Mouse (Mus musculus): ENCODE data around the gene Foxk1.

Foxk1 gene

GRCm38 (mm10) chr5:142445709-142446108, 44.4 kb downstream of the Foxk1 start:
- DNase-seq (ENCODE audit: low spot score) = no peak

- peak; percentile 95 for DNase-seq (ENCODE audit: low spot score)
Measured at GRCm38 (mm10) chr5:142448076-142448475, 46.8 kb downstream of the Foxk1 start.

- DNase-seq (ENCODE audit: low spot score) = no peak
Measured at GRCm38 (mm10) chr5:142448623-142449022, 47.3 kb downstream of the Foxk1 start.

GRCm38 (mm10) chr5:142450846-142451245, 49.5 kb downstream of the Foxk1 start:
- DNase-seq (ENCODE audit: low spot score) = no peak

- DNase-seq (ENCODE audit: low spot score) = no peak
Measured at GRCm38 (mm10) chr5:142451759-142452158, 50.5 kb downstream of the Foxk1 start.

GRCm38 (mm10) chr5:142453742-142454141, 52.4 kb downstream of the Foxk1 start:
- no peak for DNase-seq (ENCODE audit: low spot score)

GRCm38 (mm10) chr5:142456318-142456717, 55.0 kb downstream of the Foxk1 start:
- DNase-seq (ENCODE audit: low spot score) = no peak

- DNase-seq (ENCODE audit: low spot score) = no peak
Measured at GRCm38 (mm10) chr5:142457345-142457744, 56.0 kb downstream of the Foxk1 start.

GRCm38 (mm10) chr5:142458791-142459557, 57.7 kb downstream of the Foxk1 start:
- DNase-seq (ENCODE audit: low spot score) = no peak

GRCm38 (mm10) chr5:142459834-142460233, 58.5 kb downstream of the Foxk1 start:
- no peak for DNase-seq (ENCODE audit: low spot score)

GRCm38 (mm10) chr5:142461942-142462640, 60.8 kb downstream of the Foxk1 start:
- DNase-seq (ENCODE audit: low spot score) = no peak

GRCm38 (mm10) chr5:142462641-142462948, 61.3 kb downstream of the Foxk1 start:
- no peak for DNase-seq (ENCODE audit: low spot score)

- DNase-seq (ENCODE audit: low spot score) = no peak
Measured at GRCm38 (mm10) chr5:142463011-142463410, 61.7 kb downstream of the Foxk1 start.

- DNase-seq (ENCODE audit: low spot score) = peak; percentile 94
Measured at GRCm38 (mm10) chr5:142463461-142464454, 62.5 kb downstream of the Foxk1 start, which contains the start of gene Ap5z1. Gene Ap5z1 (plus strand): TSS chr5:142463944.

GRCm38 (mm10) chr5:142468375-142468774, 67.1 kb downstream of the Foxk1 start:
- DNase-seq (ENCODE audit: low spot score) = no peak

- DNase-seq (ENCODE audit: low spot score) = no peak
Measured at GRCm38 (mm10) chr5:142469796-142470195, 68.5 kb downstream of the Foxk1 start.

- DNase-seq (ENCODE audit: low spot score) = no peak
Measured at GRCm38 (mm10) chr5:142473696-142474095, 72.4 kb downstream of the Foxk1 start.

- no peak for DNase-seq (ENCODE audit: low spot score)
Measured at GRCm38 (mm10) chr5:142475669-142476068, 74.4 kb downstream of the Foxk1 start.

GRCm38 (mm10) chr5:142477346-142477745, 76.0 kb downstream of the Foxk1 start:
- DNase-seq (ENCODE audit: low spot score) = peak; percentile 66

- no peak for DNase-seq (ENCODE audit: low spot score)
Measured at GRCm38 (mm10) chr5:142477866-142478615, 76.7 kb downstream of the Foxk1 start.

- DNase-seq (ENCODE audit: low spot score) = peak; percentile 97
Measured at GRCm38 (mm10) chr5:142478829-142479435, 77.6 kb downstream of the Foxk1 start.

Data from testis, postnatal 10 days (tissue).